Mouse (Mus musculus): Measurements from ENCODE around the gene Rrn3.

The Rrn3 gene

DNA sequence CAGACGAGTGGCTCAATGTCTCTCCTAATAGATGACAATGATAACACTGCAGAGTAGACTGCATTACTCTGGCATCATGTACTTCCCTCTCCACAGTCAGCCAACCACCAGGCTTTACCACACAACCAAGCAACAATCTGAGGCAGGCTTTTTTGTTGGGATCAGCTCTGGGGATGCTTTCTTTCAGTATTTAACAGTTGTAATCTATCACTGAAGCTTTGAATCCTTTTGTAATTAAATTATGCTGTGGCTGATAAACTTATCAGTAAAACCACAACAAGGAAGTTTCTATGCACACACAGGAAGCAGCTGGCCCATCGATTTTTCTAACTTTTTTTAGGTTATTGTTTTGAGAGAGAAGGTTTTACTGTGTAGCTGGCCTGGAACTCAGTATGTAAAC is 67.8 kb downstream of the Rrn3 start:
- DNase-seq (ENCODE audit: low spot score in 2 of 2): no peak

DNA sequence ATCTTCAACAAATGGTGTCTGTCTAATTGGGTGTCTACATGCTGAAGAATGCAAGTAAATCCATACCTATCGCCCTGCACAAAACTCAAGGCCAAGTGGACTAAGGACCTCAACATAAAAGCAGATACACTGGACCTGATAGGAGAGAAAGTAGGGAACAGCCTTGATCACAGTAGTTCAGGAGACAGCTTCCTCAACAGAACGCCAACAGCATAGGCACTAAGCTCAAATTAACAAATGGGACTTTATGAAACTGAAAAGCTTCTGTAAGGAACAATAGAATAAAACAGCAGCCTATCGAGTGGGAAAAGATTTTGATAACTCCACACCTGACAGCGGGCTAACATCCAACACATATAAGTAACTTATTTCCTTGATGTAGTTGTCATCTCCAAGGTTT is 70.9 kb downstream of the Rrn3 start:
- no peak for DNase-seq (ENCODE audit: low spot score in 2 of 2)

DNA sequence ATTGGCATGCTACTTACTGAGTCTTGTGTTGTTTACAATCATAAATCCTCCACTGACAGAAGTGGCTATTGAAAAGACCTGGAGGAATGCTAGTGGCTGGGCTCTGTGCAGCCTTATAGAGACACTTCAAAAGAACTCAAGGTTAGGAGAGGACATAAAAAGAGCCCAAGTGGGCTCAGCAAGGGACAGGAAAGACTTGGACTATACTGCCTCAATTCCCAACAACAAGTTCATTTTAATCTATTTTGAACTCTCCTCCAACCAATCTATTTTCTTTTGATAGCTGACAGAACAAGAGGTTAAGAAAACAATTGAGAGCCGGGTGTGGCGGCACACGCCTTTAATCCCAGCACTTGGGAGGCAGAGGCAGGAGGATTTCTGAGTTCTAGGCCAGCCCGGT is 73.4 kb downstream of the Rrn3 start:
- no peak for DNase-seq (ENCODE audit: low spot score in 2 of 2)

All from frontal cortex, postnatal 10 days (tissue).